Mouse (Mus musculus) spleen, adult 2 months (tissue): ENCODE measurements at regions not wholly inside any gene's neighbourhood (a gene's known extent, or its start where the extent isn't known, plus 50 kb on each side); places are given as distances from the start of the nearest gene placed in this dataset.

Source experiments
- DNase-seq, 2 experiments: peaks; one replicate each; pipeline versions ENCODE4 v3.0.0 to v3.0.0-alpha.2; 2012 to 2021; ENCODE audit warnings: low spot score in 2 of 2, low read depth in 1 of 2
- H3K27ac ChIP-seq: fragments of 200-500 bp; 2 replicates; pipeline ENCODE4 v1.5.1; 2012; ENCODE audit warnings: low read length, inconsistent platforms; ENCODE audit not compliant: insufficient read depth
- H3K27me3 ChIP-seq: fragments of 200-500 bp; 2 replicates; pipeline ENCODE4 v1.6.1; 2012; ENCODE audit warnings: mild to moderate bottlenecking, moderate library complexity, low read length, inconsistent platforms; ENCODE audit not compliant: control insufficient read depth, insufficient read depth
- H3K36me3 ChIP-seq: fragments of 200-500 bp; 2 replicates; pipeline ENCODE4 v1.6.1; 2012; ENCODE audit warnings: mild to moderate bottlenecking, low read length, inconsistent platforms; ENCODE audit not compliant: control insufficient read depth, insufficient read depth
- H3K4me1 ChIP-seq: fragments of 200-500 bp; 2 replicates; pipeline ENCODE4 v1.6.1; 2011; ENCODE audit warnings: inconsistent platforms; ENCODE audit not compliant: control insufficient read depth, insufficient read depth, insufficient read length
- H3K4me3 ChIP-seq: fragments of 200-500 bp; 2 replicates; pipeline ENCODE4 v1.5.1; 2011; ENCODE audit warnings: mild to moderate bottlenecking, inconsistent platforms; ENCODE audit not compliant: insufficient read depth, insufficient read length; ENCODE audit errors: extremely low read depth
- CTCF ChIP-seq: fragments of 200-500 bp; IDR thresholded peaks from 2 replicates; pipeline ENCODE4 v1.5.1; 2011; ENCODE audit warnings: mild to moderate bottlenecking, inconsistent platforms; ENCODE audit not compliant: insufficient read depth, insufficient read length, insufficient replicate concordance; ENCODE audit errors: extremely low read depth
- POLR2A ChIP-seq: fragments of 200-500 bp; IDR thresholded peaks from 2 replicates; pipeline ENCODE4 v1.6.1; 2011; ENCODE audit warnings: low read depth, low read length, inconsistent platforms
- WGBS: fragments of 180-500 bp; shearing (Covaris S2); methylation state at CpG from one replicate; pipeline ENCODE4 v1.1.7; 2018; 5-methylcytosine and 5-hydroxymethylcytosine counted together

GRCm38 (mm10) chr5:97527555-97527954 lies 70.7 kb upstream of the Gk2 start:
- DNase-seq = no peak
- no peaks in the 10 kb centered on the region for H3K27me3 ChIP-seq
- WGBS = 89% methylated on average over 5 of the region's 5 CpGs
- H3K36me3 ChIP-seq = no peaks in the 10 kb centered on the region
- no peak overlapping the region for H3K4me3 ChIP-seq
- H3K27ac ChIP-seq = no peak overlapping the region
- no peaks in the 10 kb centered on the region for H3K4me1 ChIP-seq
- TF ChIP-seq CTCF (no peak), POLR2A (no peak)
